Mouse (Mus musculus): ENCODE results near the gene Pla2g4e. TPM values are rescaled to one million over a fixed set of nuclear protein-coding genes. Genes with fewer than 3 reads are reported as not detected.

The Pla2g4e gene
- polyA plus RNA-seq, 1 experiment from 2014 or later, result 0.07 TPM

Other genes with a start within 250 kb of the Pla2g4e start
- gene Jmjd7, start 217.9 kb downstream of the Pla2g4e start, polyA plus RNA-seq (2015; fragmentation: Nextera tagmentation; extraction: Ambion mirVana), result 20.4 and 24.3 TPM in 2 replicates
- 5.2 and 5.4 TPM in 2 replicates for gene Gm28042, start 217.8 kb downstream of the Pla2g4e start, polyA plus RNA-seq (2015; fragmentation: Nextera tagmentation; extraction: Ambion mirVana)
- 1.8 and 2.6 TPM in 2 replicates for gene Pla2g4b, start 211.9 kb downstream of the Pla2g4e start, polyA plus RNA-seq (2015; fragmentation: Nextera tagmentation; extraction: Ambion mirVana)
- 22.9 and 23.7 TPM in 2 replicates for gene Ehd4, start 90.7 kb downstream of the Pla2g4e start, polyA plus RNA-seq (2015; fragmentation: Nextera tagmentation; extraction: Ambion mirVana)
- gene Pla2g4d, start 43.9 kb upstream of the Pla2g4e start, polyA plus RNA-seq (2015; fragmentation: Nextera tagmentation; extraction: Ambion mirVana), result 0.11 TPM in 1 of 2 replicates, not detected in the other
- 0.18 and 0.25 TPM in 2 replicates for gene Pla2g4f, start 68.8 kb upstream of the Pla2g4e start, polyA plus RNA-seq (2015; fragmentation: Nextera tagmentation; extraction: Ambion mirVana)
- 24.4 and 28.3 TPM in 2 replicates for gene Vps39, start 107.8 kb upstream of the Pla2g4e start, polyA plus RNA-seq (2015; fragmentation: Nextera tagmentation; extraction: Ambion mirVana)
- 8.0 and 8.6 TPM in 2 replicates for gene Ganc, start 158.6 kb upstream of the Pla2g4e start, polyA plus RNA-seq (2015; fragmentation: Nextera tagmentation; extraction: Ambion mirVana)
- gene Tmem87a, start 158.8 kb upstream of the Pla2g4e start, polyA plus RNA-seq (2015; fragmentation: Nextera tagmentation; extraction: Ambion mirVana), result 11.9 and 16.4 TPM in 2 replicates
- 0.37 and 0.87 TPM in 2 replicates for gene Capn3, start 210.7 kb upstream of the Pla2g4e start, polyA plus RNA-seq (2015; fragmentation: Nextera tagmentation; extraction: Ambion mirVana)